Mouse (Mus musculus): ENCODE results near the gene Krtap10-4. TPM values are rescaled to one million over a fixed set of nuclear protein-coding genes. Genes with fewer than 3 reads are reported as not detected.

The Krtap10-4 gene
- polyA plus RNA-seq (2014; fragmentation: Nextera tagmentation; extraction: Ambion mirVana): not detected in 2 replicates

DNA sequence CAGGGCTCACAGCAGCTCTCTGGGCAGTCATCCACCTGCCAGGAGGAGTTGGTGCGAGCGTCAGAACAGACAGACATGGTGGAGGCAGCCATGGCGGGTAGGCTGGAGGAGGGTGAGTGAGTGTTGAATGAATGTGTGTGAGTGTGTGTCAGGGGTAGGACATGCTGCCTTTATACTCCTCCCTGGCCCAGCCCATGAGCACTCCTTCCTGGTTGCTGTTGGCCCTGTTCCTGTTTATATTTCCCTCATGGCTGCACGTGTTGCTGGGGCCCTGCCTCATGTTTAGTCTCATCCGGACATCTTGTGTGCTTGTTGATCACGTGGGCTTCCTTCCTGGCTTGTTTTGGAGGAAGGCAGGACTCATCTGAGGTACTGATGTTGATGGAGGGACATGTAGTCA lies at the start of gene Krtap10-4:
Krtap10-4 (minus strand) TSS at position 145 of the 400 bp plus-strand sequence.
- no peak within 1 kb of the TSS for H3K4me3 ChIP-seq (replicated peaks; ENCODE audit: low read depth, low read length)
- H3K9me3 ChIP-seq (ENCODE audit: control insufficient read depth, low read length): no peaks in the 10 kb centered on the region
- WGBS: 72% methylated on average over 6 of the region's 6 CpGs
- H3K4me1 ChIP-seq (ENCODE audit: control insufficient read depth, insufficient read depth, low read length): no peaks in the 10 kb centered on the region
- no peaks in the 10 kb centered on the region for H3K27me3 ChIP-seq (ENCODE audit: control insufficient read depth, insufficient read depth, low read length)
- no peak within 1 kb of the TSS for H3K27ac ChIP-seq (replicated peaks; ENCODE audit: low read depth, low read length)
- H3K9ac ChIP-seq (replicated peaks; ENCODE audit: low read length): no peak within 1 kb of the TSS
- no peak within 1 kb of the TSS for H3K4me2 ChIP-seq (ENCODE audit: low read length)
- H3K36me3 ChIP-seq (ENCODE audit: control insufficient read depth, insufficient read depth, low read length): no peaks in the 10 kb centered on the region
- DNase-seq (no peak), ATAC-seq (ENCODE audit: low FRiP score, low TSS enrichment) (no peak)

DNA sequence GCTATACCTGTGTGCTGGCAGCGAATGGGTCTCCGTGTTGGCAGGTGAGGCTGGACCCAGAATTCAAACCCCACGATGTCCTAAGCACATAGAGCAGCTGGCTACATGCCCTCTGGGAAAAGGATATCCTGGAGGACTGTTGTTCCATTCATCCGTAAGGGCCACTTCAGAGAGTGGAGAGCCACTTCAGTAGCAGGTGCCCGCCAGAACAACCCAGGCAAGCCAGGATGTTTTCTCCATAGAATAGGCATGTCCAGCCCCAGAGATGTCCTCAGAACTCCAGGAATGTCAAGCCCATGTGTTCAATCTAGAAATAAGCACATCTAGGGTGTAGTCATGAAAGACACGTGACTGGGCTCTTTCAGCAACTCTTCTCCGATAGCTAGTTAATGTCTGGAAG lies 42.8 kb upstream of the Krtap10-4 start:
- 90% methylated on average over 7 of the region's 7 CpGs for WGBS
- DNase-seq (no peak), ATAC-seq (ENCODE audit: low FRiP score, low TSS enrichment) (no peak)
- no peak overlapping the region for H3K4me3 ChIP-seq (replicated peaks; ENCODE audit: low read depth, low read length)
- no peaks in the 10 kb centered on the region for H3K9me3 ChIP-seq (ENCODE audit: control insufficient read depth, low read length)
- no peaks in the 10 kb centered on the region for H3K36me3 ChIP-seq (ENCODE audit: control insufficient read depth, insufficient read depth, low read length)
- H3K9ac ChIP-seq (replicated peaks; ENCODE audit: low read length): no peak overlapping the region
- no peak overlapping the region for H3K4me2 ChIP-seq (ENCODE audit: low read length)
- H3K4me1 ChIP-seq (ENCODE audit: control insufficient read depth, insufficient read depth, low read length): no peaks in the 10 kb centered on the region
- H3K27ac ChIP-seq (replicated peaks; ENCODE audit: low read depth, low read length): no peak overlapping the region
- H3K27me3 ChIP-seq (ENCODE audit: control insufficient read depth, insufficient read depth, low read length): no peaks in the 10 kb centered on the region

DNA sequence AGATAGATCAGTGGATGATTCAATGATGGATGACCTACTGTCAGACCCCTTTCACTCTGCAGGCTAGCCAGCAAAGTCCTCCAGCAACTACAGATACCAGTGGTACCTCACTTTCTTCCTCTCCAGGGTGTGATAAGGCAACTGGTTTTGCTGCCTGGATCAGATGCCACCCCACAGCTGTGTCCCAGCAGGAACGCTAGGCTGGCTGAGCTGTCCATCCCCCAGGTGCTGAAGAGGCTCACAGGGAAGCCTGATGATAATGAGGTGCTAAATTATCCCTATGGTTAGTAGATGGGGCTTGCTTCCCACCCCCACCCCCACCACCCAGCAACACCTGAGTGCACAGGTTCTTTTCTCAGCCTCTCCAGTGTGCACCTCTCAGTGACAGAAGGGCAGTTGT lies 40.7 kb upstream of the Krtap10-4 start:
- no peaks in the 10 kb centered on the region for H3K27me3 ChIP-seq (ENCODE audit: control insufficient read depth, insufficient read depth, low read length)
- ATAC-seq (ENCODE audit: low FRiP score, low TSS enrichment) (no peak), DNase-seq (no peak)
- no peaks in the 10 kb centered on the region for H3K4me1 ChIP-seq (ENCODE audit: control insufficient read depth, insufficient read depth, low read length)
- no peak overlapping the region for H3K9ac ChIP-seq (replicated peaks; ENCODE audit: low read length)
- no peaks in the 10 kb centered on the region for H3K36me3 ChIP-seq (ENCODE audit: control insufficient read depth, insufficient read depth, low read length)
- 50% methylated on average over 1 of the region's 1 CpGs for WGBS
- no peak overlapping the region for H3K4me2 ChIP-seq (ENCODE audit: low read length)
- H3K4me3 ChIP-seq (replicated peaks; ENCODE audit: low read depth, low read length): no peak overlapping the region
- no peak overlapping the region for H3K27ac ChIP-seq (replicated peaks; ENCODE audit: low read depth, low read length)
- H3K9me3 ChIP-seq (ENCODE audit: control insufficient read depth, low read length): no peaks in the 10 kb centered on the region

DNA sequence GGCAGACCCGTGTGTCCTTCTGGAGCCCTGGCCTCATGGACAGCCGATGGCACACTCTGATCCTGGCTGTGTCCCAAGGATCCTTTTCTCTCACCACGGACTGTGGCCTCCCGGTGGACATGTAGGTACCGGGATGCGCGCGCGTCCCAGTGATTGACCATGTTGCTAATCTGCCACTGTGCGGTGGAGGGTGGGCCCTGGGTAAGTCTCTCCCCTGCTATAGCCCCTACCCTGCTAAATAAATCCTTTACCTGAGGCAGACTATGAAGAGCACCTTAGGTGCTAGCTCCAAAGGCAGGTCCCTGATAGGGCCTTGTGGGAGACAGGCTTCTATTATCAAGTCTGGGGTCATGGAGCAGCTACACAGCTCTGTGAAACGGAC lies 37.9 kb upstream of the Krtap10-4 start:
- H3K4me2 ChIP-seq (ENCODE audit: low read length): peak overlapping the region; percentile 38
- H3K36me3 ChIP-seq (ENCODE audit: control insufficient read depth, insufficient read depth, low read length): no peaks in the 10 kb centered on the region
- ATAC-seq (ENCODE audit: low FRiP score, low TSS enrichment) (no peak), DNase-seq (no peak)
- H3K27me3 ChIP-seq (ENCODE audit: control insufficient read depth, insufficient read depth, low read length): no peaks in the 10 kb centered on the region
- no peaks in the 10 kb centered on the region for H3K9me3 ChIP-seq (ENCODE audit: control insufficient read depth, low read length)
- no peak overlapping the region for H3K27ac ChIP-seq (replicated peaks; ENCODE audit: low read depth, low read length)
- H3K4me3 ChIP-seq (replicated peaks; ENCODE audit: low read depth, low read length): peak overlapping the region; percentile 24
- H3K9ac ChIP-seq (replicated peaks; ENCODE audit: low read length): 0 out of 2 replicates have a peak overlapping the region, but pooled peaks have one; percentile 20
- H3K4me1 ChIP-seq (ENCODE audit: control insufficient read depth, insufficient read depth, low read length): no peaks in the 10 kb centered on the region
- WGBS: 35% methylated on average over 11 of the region's 11 CpGs

DNA sequence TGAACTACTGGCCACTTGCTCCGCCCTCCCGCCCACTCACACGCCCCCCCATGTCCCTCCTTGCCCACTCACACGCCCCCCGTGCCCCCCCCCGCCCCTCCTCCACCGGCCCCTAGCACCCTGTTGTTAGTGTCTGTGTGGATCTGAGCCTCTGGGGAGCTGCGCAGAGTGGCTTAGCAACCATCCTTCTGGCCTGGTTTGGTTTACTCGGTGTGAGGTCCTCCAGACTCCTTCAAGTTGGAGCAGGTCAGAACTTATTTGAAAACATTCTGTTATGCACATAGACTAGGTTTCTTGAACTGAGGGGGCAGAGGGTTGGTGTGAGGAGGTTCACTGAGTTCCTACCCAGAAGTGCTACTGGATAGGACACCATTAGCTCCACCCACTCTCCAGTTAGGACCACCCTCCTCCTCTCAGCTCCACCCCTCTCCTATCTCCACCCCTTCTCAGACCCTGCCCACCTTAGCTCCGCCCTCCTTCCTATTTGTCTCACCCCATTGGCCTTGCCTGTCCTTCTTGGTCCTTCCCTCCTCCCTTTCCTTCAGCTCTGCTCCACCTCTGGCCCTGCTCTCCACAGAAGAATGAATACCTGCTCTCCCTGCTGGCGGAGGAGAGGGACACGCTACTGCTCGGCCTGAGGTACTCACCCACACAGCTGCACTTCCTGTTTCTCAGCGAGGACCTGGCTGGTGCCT lies 37.3 kb upstream of the Krtap10-4 start:
- 0 out of 2 replicates have a peak overlapping the region, but pooled peaks have one; percentile 20 for H3K9ac ChIP-seq (replicated peaks; ENCODE audit: low read length)
- ATAC-seq (ENCODE audit: low FRiP score, low TSS enrichment) (peak; percentile 55; the same call in 1 of the 2 replicates), DNase-seq (peak; percentile 17)
- no peaks in the 10 kb centered on the region for H3K4me1 ChIP-seq (ENCODE audit: control insufficient read depth, insufficient read depth, low read length)
- H3K4me3 ChIP-seq (replicated peaks; ENCODE audit: low read depth, low read length): peak overlapping the region; percentile 24
- 39% methylated on average over 14 of the region's 14 CpGs for WGBS
- no peaks in the 10 kb centered on the region for H3K27me3 ChIP-seq (ENCODE audit: control insufficient read depth, insufficient read depth, low read length)
- H3K9me3 ChIP-seq (ENCODE audit: control insufficient read depth, low read length): no peaks in the 10 kb centered on the region
- H3K36me3 ChIP-seq (ENCODE audit: control insufficient read depth, insufficient read depth, low read length): no peaks in the 10 kb centered on the region
- peak overlapping the region; percentile 38 for H3K4me2 ChIP-seq (ENCODE audit: low read length)
- no peak overlapping the region for H3K27ac ChIP-seq (replicated peaks; ENCODE audit: low read depth, low read length)

DNA sequence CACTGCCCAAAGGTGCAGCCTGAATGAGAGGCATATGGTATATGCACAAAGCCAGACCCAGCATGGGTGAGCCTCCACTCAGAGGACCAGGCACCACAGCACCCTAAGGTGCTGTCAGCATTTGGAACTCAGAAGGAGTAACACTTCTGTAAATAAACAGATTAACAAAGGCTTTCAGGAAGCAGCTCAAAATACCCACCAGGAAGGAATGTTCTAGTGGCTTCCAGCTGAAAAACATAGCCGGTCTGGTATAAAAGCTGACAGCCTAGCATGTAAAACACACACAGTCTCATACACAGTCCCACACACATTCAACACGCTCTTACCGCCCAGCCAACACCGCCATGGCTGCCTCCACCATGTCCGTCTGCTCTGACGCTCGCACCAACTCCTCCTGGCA lies 34.8 kb upstream of the Krtap10-4 start, which contains the start of gene Gm3285:
Gm3285 (plus strand) TSS at position 301 of the 400 bp plus-strand sequence.
- no peaks in the 10 kb centered on the region for H3K27me3 ChIP-seq (ENCODE audit: control insufficient read depth, insufficient read depth, low read length)
- 41% methylated on average over 7 of the region's 7 CpGs for WGBS
- no peak within 1 kb of the TSS for H3K4me2 ChIP-seq (ENCODE audit: low read length)
- no peak within 1 kb of the TSS for H3K9ac ChIP-seq (replicated peaks; ENCODE audit: low read length)
- H3K27ac ChIP-seq (replicated peaks; ENCODE audit: low read depth, low read length): no peak within 1 kb of the TSS
- no peak within 1 kb of the TSS for H3K4me3 ChIP-seq (replicated peaks; ENCODE audit: low read depth, low read length)
- DNase-seq (no peak), ATAC-seq (ENCODE audit: low FRiP score, low TSS enrichment) (no peak)
- H3K4me1 ChIP-seq (ENCODE audit: control insufficient read depth, insufficient read depth, low read length): no peaks in the 10 kb centered on the region
- no peaks in the 10 kb centered on the region for H3K36me3 ChIP-seq (ENCODE audit: control insufficient read depth, insufficient read depth, low read length)
- H3K9me3 ChIP-seq (ENCODE audit: control insufficient read depth, low read length): no peaks in the 10 kb centered on the region

DNA sequence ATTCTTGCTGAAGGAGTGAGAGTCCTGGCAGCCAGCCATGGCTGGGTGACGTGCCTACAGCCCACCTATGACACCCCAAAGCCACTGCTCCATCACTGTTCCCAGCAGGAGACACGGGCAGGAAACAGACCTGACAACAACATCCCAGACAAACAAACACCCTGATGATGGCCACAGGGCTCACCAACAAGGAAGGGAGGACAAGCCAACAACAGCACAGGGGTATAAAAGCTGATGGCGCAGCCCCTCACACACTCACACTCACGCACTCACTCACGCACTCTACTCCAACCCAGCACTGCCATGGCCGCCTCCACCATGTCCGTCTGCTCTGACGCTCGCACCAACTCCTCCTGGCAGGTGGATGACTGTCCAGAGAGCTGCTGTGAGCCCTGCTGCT lies 25.7 kb upstream of the Krtap10-4 start, which contains the start of gene Gm10318:
Gm10318 (plus strand) TSS at position 301 of the 400 bp plus-strand sequence.
- Histone ChIP-seq H3K27me3 (ENCODE audit: control insufficient read depth, insufficient read depth, low read length) (no peaks in the 10 kb centered on the region), H3K4me1 (ENCODE audit: control insufficient read depth, insufficient read depth, low read length) (no peaks in the 10 kb centered on the region), H3K4me3 (replicated peaks; ENCODE audit: low read depth, low read length) (no peak within 1 kb of the TSS), H3K9ac (replicated peaks; ENCODE audit: low read length) (no peak within 1 kb of the TSS), H3K36me3 (ENCODE audit: control insufficient read depth, insufficient read depth, low read length) (no peaks in the 10 kb centered on the region), H3K4me2 (ENCODE audit: low read length) (no peak within 1 kb of the TSS), H3K9me3 (ENCODE audit: control insufficient read depth, low read length) (no peaks in the 10 kb centered on the region), H3K27ac (replicated peaks; ENCODE audit: low read depth, low read length) (no peak within 1 kb of the TSS)
- WGBS: 68% methylated on average over 9 of the region's 9 CpGs
- DNase-seq (no peak), ATAC-seq (ENCODE audit: low FRiP score, low TSS enrichment) (no peak)

DNA sequence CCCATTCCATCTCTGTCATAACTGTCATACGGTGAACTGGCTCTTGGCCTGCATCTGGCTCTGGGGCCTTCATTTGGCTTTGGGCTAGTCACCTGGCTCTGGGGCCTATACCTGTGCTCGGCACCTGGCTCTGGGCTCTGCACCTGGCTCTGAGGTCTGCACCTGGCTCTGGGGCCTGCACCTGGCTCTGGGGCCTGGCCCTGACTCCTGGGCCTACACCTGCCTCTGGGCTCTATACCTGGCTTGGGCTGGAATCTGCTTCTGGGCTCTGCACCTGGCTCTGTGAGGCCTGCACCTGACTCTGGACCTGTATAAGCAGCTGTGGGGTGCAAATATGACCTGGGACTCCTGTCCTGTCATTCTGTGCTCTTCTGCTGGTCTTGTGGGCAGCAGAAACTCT lies 20.6 kb upstream of the Krtap10-4 start:
- Histone ChIP-seq H3K4me1 (ENCODE audit: control insufficient read depth, insufficient read depth, low read length) (no peaks in the 10 kb centered on the region), H3K36me3 (ENCODE audit: control insufficient read depth, insufficient read depth, low read length) (no peaks in the 10 kb centered on the region), H3K4me3 (replicated peaks; ENCODE audit: low read depth, low read length) (no peak overlapping the region), H3K9ac (replicated peaks; ENCODE audit: low read length) (no peak overlapping the region), H3K4me2 (ENCODE audit: low read length) (no peak overlapping the region), H3K27ac (replicated peaks; ENCODE audit: low read depth, low read length) (no peak overlapping the region), H3K9me3 (ENCODE audit: control insufficient read depth, low read length) (peaks cover 15% of the 10 kb centered on the region), H3K27me3 (ENCODE audit: control insufficient read depth, insufficient read depth, low read length) (no peaks in the 10 kb centered on the region)
- ATAC-seq (ENCODE audit: low FRiP score, low TSS enrichment): no peak
- WGBS: 72% methylated on average over 2 of the region's 2 CpGs
- no peak for DNase-seq

DNA sequence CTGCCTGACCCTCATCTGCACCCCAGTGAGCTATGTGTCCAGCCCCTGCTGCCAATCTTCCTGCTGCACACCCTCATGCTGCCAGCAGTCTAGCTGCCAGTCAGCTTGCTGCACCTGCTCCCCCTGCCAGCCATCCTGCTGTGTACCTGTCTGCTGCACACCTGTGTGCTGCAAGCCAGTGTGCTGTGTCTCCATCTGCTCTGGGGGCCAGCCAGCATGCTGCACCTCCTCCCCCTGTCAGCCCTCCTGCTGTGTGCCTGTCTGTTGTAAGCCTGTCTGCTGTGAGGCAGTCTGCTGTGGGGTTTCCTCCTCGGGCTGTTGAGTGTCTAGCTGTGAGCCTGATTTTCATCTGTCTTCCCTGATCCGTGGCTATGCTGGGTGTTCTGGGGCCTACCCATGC lies 20.1 kb upstream of the Krtap10-4 start:
- ATAC-seq (ENCODE audit: low FRiP score, low TSS enrichment) (no peak), DNase-seq (no peak)
- H3K4me3 ChIP-seq (replicated peaks; ENCODE audit: low read depth, low read length): no peak overlapping the region
- peaks cover 15% of the 10 kb centered on the region for H3K9me3 ChIP-seq (ENCODE audit: control insufficient read depth, low read length)
- no peak overlapping the region for H3K9ac ChIP-seq (replicated peaks; ENCODE audit: low read length)
- H3K4me1 ChIP-seq (ENCODE audit: control insufficient read depth, insufficient read depth, low read length): no peaks in the 10 kb centered on the region
- H3K27ac ChIP-seq (replicated peaks; ENCODE audit: low read depth, low read length): no peak overlapping the region
- H3K27me3 ChIP-seq (ENCODE audit: control insufficient read depth, insufficient read depth, low read length): no peaks in the 10 kb centered on the region
- no peak overlapping the region for H3K4me2 ChIP-seq (ENCODE audit: low read length)
- 7% methylated on average over 2 of the region's 2 CpGs for WGBS
- no peaks in the 10 kb centered on the region for H3K36me3 ChIP-seq (ENCODE audit: control insufficient read depth, insufficient read depth, low read length)
